Mouse (Mus musculus): ENCODE results near the gene Acap3. TPM values are rescaled to one million over a fixed set of nuclear protein-coding genes. Genes with fewer than 3 reads are reported as not detected.
A peak's percentile ranks its signal among the peaks of the same experiment; 100 is the strongest.

Acap3 gene
- polyA plus RNA-seq, 1 experiment from 2014 or later, result 13.3 TPM

GRCm38 (mm10) chr4:155905634-155906033 lies 14.0 kb downstream of the Acap3 start:
- peaks cover 58% of the 10 kb centered on the region for H3K36me3 ChIP-seq
- no peaks in the 10 kb centered on the region for H3K27me3 ChIP-seq (ENCODE audit: insufficient read depth, poor library complexity, severe bottlenecking)
- no peaks in the 10 kb centered on the region for H3K9me3 ChIP-seq
- H3K27ac ChIP-seq, result no peak overlapping the region
- H3K4me1 ChIP-seq, result no peaks in the 10 kb centered on the region
- no peak for DNase-seq (ENCODE audit: low spot score)
- no peak overlapping the region for H3K4me3 ChIP-seq
- WGBS, result 80% methylated on average over 13 of the region's 13 CpGs

- Histone ChIP-seq H3K4me3 (no peak overlapping the region), H3K36me3 (peaks cover 53% of the 10 kb centered on the region), H3K27ac (no peak overlapping the region), H3K27me3 (ENCODE audit: insufficient read depth, poor library complexity, severe bottlenecking) (no peaks in the 10 kb centered on the region), H3K4me1 (no peaks in the 10 kb centered on the region), H3K9me3 (no peaks in the 10 kb centered on the region)
- no peak for DNase-seq (ENCODE audit: low spot score)
- whole genome bisulfite sequencing, result 86% methylated on average over 9 of the region's 9 CpGs
Observed at GRCm38 (mm10) chr4:155906125-155906524, 14.5 kb downstream of the Acap3 start.

- no peak for DNase-seq (ENCODE audit: low spot score)
- Histone ChIP-seq H3K27me3 (ENCODE audit: insufficient read depth, poor library complexity, severe bottlenecking) (no peaks in the 10 kb centered on the region), H3K36me3 (peaks cover 44% of the 10 kb centered on the region), H3K4me1 (no peaks in the 10 kb centered on the region), H3K9me3 (no peaks in the 10 kb centered on the region), H3K4me3 (no peak overlapping the region), H3K27ac (no peak overlapping the region)
- WGBS, result 78% methylated on average over 11 of the region's 11 CpGs
Observed at GRCm38 (mm10) chr4:155907003-155907402, 15.4 kb downstream of the Acap3 start.

- no peaks in the 10 kb centered on the region for H3K4me1 ChIP-seq
- 67% methylated on average over 7 of the region's 7 CpGs for WGBS
- DNase-seq (ENCODE audit: low spot score), result no peak
- no peaks in the 10 kb centered on the region for H3K9me3 ChIP-seq
- H3K4me3 ChIP-seq, result no peak overlapping the region
- H3K27me3 ChIP-seq (ENCODE audit: insufficient read depth, poor library complexity, severe bottlenecking), result no peaks in the 10 kb centered on the region
- H3K27ac ChIP-seq, result no peak overlapping the region
- peaks cover 31% of the 10 kb centered on the region for H3K36me3 ChIP-seq
Observed at GRCm38 (mm10) chr4:155908281-155908680, 16.7 kb downstream of the Acap3 start.

- Histone ChIP-seq H3K9me3 (no peaks in the 10 kb centered on the region), H3K27me3 (ENCODE audit: insufficient read depth, poor library complexity, severe bottlenecking) (no peaks in the 10 kb centered on the region), H3K4me3 (no peak overlapping the region), H3K36me3 (peaks cover 26% of the 10 kb centered on the region), H3K27ac (no peak overlapping the region), H3K4me1 (no peaks in the 10 kb centered on the region)
- DNase-seq (ENCODE audit: low spot score), result no peak
- WGBS, result 91% methylated on average over 4 of the region's 4 CpGs
Observed at GRCm38 (mm10) chr4:155908751-155909150, 17.1 kb downstream of the Acap3 start.

- Histone ChIP-seq H3K27ac (no peak overlapping the region), H3K4me3 (no peak overlapping the region)
- 63% methylated on average over 1 of the region's 1 CpGs for WGBS
Observed at GRCm38 (mm10) chr4:155932031-155932430, 40.4 kb downstream of the Acap3 start.

GRCm38 (mm10) chr4:155943049-155943452 lies 51.4 kb downstream of the Acap3 start:
- H3K9me3 ChIP-seq, result no peaks in the 10 kb centered on the region
- no peak for DNase-seq (ENCODE audit: low spot score)
- H3K4me1 ChIP-seq, result peaks cover 15% of the 10 kb centered on the region
- H3K27me3 ChIP-seq (ENCODE audit: insufficient read depth, poor library complexity, severe bottlenecking), result no peaks in the 10 kb centered on the region; the same call in 1 of the 2 replicates
- peak overlapping the region; percentile 94 for H3K27ac ChIP-seq
- peak overlapping the region; percentile 97 for H3K4me3 ChIP-seq
- 1% methylated on average over 17 of the region's 17 CpGs for WGBS
- H3K36me3 ChIP-seq, result peaks cover 21% of the 10 kb centered on the region

More at GRCm38 (mm10) chr4:155932031-155932430, 40.4 kb downstream of the Acap3 start:
- DNase-seq (ENCODE audit: low spot score), result no peak
- no peaks in the 10 kb centered on the region for H3K36me3 ChIP-seq
- no peaks in the 10 kb centered on the region for H3K4me1 ChIP-seq
- no peaks in the 10 kb centered on the region for H3K9me3 ChIP-seq
- H3K27me3 ChIP-seq (ENCODE audit: insufficient read depth, poor library complexity, severe bottlenecking), result peaks cover under 1% of the 10 kb centered on the region; the same call in 1 of the 2 replicates

- peaks cover 28% of the 10 kb centered on the region for H3K36me3 ChIP-seq
- peak within 1 kb of the TSS; percentile 94 for H3K27ac ChIP-seq
- H3K9me3 ChIP-seq, result no peaks in the 10 kb centered on the region
- peak; percentile 97 for DNase-seq (ENCODE audit: low spot score)
- no peaks in the 10 kb centered on the region; the same call in 1 of the 2 replicates for H3K27me3 ChIP-seq (ENCODE audit: insufficient read depth, poor library complexity, severe bottlenecking)
- H3K4me1 ChIP-seq, result peaks cover 15% of the 10 kb centered on the region
- WGBS, result under 1% methylated on average over 85 of the region's 85 CpGs
- peak within 1 kb of the TSS; percentile 97 for H3K4me3 ChIP-seq
Observed at GRCm38 (mm10) chr4:155943534-155944249, 52.1 kb downstream of the Acap3 start, which contains the start of gene Ube2j2. Gene Ube2j2 (plus strand): TSS chr4:155943831.

- peak overlapping the region; percentile 97 for H3K4me3 ChIP-seq
- under 1% methylated on average over 17 of the region's 17 CpGs for WGBS
- H3K4me1 ChIP-seq, result peaks cover 15% of the 10 kb centered on the region
- DNase-seq (ENCODE audit: low spot score), result no peak
- peaks cover 33% of the 10 kb centered on the region for H3K36me3 ChIP-seq
- no peaks in the 10 kb centered on the region for H3K9me3 ChIP-seq
- H3K27me3 ChIP-seq (ENCODE audit: insufficient read depth, poor library complexity, severe bottlenecking), result no peaks in the 10 kb centered on the region; the same call in 1 of the 2 replicates
- H3K27ac ChIP-seq, result peak overlapping the region; percentile 94
Observed at GRCm38 (mm10) chr4:155944271-155944670, 52.6 kb downstream of the Acap3 start.

- DNase-seq (ENCODE audit: low spot score), result no peak
- no peak overlapping the region for H3K27ac ChIP-seq
- no peaks in the 10 kb centered on the region for H3K27me3 ChIP-seq (ENCODE audit: insufficient read depth, poor library complexity, severe bottlenecking)
- H3K4me3 ChIP-seq, result no peak overlapping the region
- no peaks in the 10 kb centered on the region for H3K9me3 ChIP-seq
- H3K4me1 ChIP-seq, result peaks cover 15% of the 10 kb centered on the region
- peaks cover 62% of the 10 kb centered on the region for H3K36me3 ChIP-seq
Observed at GRCm38 (mm10) chr4:155947094-155947493, 55.5 kb downstream of the Acap3 start.

GRCm38 (mm10) chr4:155955491-155955890 lies 63.9 kb downstream of the Acap3 start:
- H3K4me1 ChIP-seq, result no peaks in the 10 kb centered on the region
- H3K36me3 ChIP-seq, result peaks cover 80% of the 10 kb centered on the region
- no peaks in the 10 kb centered on the region for H3K9me3 ChIP-seq
- no peak overlapping the region for H3K4me3 ChIP-seq
- no peak overlapping the region for H3K27ac ChIP-seq
- 93% methylated on average over 6 of the region's 6 CpGs for WGBS
- H3K27me3 ChIP-seq (ENCODE audit: insufficient read depth, poor library complexity, severe bottlenecking), result no peaks in the 10 kb centered on the region
- no peak for DNase-seq (ENCODE audit: low spot score)
